Mouse (Mus musculus) E14TG2a.4 (cell line): ENCODE measurements at regions not wholly inside any gene's neighbourhood (a gene's known extent, or its start where the extent isn't known, plus 50 kb on each side); places are given as distances from the start of the nearest gene placed in this dataset.

Experiments used
- CTCF ChIP-seq: conservative IDR thresholded peaks from 2 replicates; pipeline ENCODE4 v1.5.1; 2014; ENCODE audit warnings: low read length
- NANOG ChIP-seq: IDR thresholded peaks from 2 replicates; pipeline ENCODE4 v1.6.1; 2014; ENCODE audit warnings: borderline replicate concordance, low read length, mixed read lengths

DNA sequence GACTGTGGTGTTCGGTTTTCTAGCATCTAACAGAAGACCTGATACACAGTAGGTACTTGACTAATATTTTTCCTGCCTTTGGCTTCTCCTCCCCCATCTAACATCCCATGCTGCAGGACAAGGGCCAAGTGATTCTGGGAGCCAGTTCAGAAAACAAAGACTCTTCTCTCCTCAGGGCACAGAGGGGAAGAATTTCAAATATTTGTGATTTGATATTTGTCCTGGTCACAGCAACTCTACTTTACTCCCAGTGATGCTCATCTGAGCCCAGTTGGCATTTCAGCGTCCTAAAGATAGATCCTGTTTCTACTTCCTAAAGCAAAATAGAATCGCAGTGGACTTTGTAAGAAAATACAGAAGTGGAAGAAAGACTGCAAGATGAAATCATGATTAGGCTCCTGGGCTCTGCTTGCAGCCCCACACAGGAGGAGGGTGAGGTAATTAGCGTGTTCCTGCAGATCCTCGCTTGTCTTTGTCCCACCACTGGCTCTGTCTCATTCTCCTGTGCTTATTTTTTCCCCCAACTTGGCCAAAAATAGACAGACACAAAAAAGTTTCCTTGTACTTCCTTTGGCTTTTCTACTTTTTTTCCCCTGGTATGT, 84.6 kb upstream of the Mkln1 start:
- TF ChIP-seq CTCF (no peak), NANOG (no peak)
